Mouse (Mus musculus): ENCODE measurements at regions not wholly inside any gene's neighbourhood (a gene's known extent, or its start where the extent isn't known, plus 50 kb on each side); places are given as distances from the start of the nearest gene placed in this dataset.

DNA sequence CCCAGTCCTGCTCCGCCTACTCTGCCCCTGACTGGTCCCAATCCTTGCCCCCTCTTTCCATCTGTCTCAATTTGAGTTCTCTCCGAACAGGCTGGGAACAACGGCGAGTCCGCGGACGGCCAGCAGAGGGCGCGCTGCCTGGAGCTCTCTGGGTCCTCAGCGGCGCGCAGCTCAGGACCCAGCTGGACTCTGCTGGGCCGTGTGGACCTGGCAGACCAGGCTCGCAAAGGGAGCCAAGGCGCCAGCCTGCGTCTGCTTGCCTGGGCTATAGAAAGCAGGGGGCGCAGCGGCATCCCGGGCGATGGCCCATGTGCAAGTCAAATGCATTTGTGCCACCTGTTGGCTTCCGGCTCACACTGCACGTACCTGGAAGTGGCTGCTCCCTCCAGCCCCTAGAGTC, 100.0 kb upstream of the Irx4 start:
- peak; percentile 91 for DNase-seq

DNA sequence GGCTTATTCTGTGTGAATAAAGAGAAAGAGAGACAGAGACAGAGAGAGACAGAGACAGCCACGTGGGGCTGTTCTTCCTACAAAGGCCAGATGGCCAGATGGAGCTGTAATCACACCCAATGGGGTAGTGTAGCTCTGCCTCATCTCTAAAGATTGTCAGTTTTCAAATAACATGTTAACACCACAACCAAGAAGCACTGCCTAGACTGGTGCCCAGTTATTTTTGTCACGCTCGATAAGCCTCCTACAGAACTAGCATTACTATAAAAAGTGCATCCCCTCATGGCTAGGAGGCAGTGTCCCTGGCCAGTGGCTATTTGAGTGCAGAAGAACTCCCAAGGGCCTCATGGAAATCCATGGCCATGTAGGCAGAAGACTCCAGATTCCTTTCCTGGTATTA, 90.0 kb upstream of the Irx4 start:
- DNase-seq, result no peak

DNA sequence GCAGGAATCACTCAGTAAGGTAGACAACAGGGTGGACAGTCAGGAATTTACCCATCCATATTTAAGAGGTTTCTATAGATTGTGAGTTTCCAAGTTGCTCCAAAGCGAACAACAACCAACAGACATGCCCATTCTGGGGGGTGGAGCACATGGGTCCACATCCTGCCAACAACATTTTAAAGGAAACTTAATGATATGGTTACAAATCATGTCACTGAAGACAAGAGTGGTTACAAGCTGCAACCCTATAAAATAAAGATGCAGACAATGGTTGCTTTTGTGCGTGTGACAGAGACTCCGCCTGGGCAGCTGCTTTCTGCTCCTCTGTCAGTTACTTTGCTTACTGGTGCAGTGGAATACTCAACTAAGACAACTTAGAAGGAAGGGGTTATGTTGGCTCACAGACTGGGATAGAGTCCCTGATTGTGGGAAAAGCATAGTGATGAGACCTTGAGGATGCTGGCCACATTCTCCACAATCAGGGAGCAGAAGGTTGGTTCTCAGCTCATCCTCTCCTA, 52.3 kb upstream of the Irx4 start:
- no peak for DNase-seq

All from kidney, postnatal 14 days (tissue).